Mouse (Mus musculus): ENCODE measurements around the gene Rabl3.

Gene Rabl3

DNA sequence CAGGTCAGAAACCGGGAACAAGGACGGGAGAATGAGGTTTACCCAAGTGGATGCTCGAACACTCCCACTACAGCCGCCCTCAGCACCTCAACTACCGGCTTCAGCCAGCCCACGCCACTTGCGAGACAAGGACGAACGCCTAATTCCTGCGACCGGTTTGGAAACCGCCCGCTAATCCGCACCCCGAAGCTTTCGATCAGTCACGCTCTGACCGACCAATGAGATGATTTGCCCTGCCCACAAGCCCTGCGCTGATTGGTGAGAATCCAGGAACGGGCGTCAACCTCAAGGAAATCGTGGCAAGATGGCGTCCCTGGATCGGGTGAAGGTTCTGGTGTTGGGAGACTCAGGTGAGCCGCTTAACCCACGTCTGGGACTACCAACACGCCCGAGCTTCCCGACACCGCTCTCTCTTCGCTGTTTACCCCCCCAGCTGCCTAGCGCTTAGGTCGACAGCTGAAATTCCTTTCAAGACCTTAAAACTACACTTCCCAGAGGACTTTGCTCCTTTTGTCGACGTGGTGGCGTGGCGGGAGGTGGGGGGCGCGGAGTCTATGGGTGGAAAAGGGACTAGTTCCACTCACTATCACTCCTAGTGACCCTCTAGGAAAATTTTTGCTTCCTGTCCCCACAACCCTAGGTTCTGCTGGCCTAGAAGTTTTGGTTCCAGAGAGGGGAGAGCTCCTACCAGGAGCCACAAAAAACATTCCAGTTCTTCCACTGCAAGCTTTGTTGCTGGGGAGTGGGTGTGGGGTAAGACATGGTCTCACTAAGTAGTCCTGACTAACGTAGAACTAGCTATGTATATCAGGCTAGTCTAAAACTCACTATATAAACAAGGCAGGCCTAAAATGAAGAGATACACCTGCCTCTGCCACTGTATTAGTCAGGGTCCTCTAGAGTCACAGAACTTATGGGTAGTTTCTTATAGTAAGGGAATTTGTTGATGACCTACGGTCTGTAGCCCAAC is at the start of gene Rabl3, which contains the start of gene Gtf2e1:
TSS of gene Rabl3 (plus strand) at position 275 of the 970 bp plus-strand sequence.
TSS of gene Gtf2e1 (minus strand) at position 179 of the 970 bp plus-strand sequence.
- peak; percentile 99 for DNase-seq (ENCODE audit: low read depth, low spot score)

DNA sequence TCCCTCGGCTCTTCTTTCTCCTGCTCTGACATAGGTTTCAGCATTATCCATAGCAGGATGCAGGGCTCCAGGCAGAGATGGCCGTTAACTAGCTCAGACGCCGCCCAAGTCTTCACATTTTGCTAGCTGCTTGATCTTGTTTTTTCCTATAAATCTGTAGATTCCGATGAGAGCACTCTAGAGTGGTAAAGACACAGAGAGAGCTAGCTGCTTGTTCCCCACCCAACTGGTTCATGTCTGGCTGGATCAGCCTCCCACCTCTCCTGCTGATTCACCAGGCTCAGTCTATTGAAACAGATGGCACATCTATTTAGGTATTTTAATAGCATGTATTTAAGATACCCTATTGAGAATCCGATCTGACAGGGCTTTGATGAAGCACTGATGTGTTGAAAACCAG is 44.7 kb upstream of the Rabl3 start:
- no peak for DNase-seq (ENCODE audit: low read depth, low spot score)

DNA sequence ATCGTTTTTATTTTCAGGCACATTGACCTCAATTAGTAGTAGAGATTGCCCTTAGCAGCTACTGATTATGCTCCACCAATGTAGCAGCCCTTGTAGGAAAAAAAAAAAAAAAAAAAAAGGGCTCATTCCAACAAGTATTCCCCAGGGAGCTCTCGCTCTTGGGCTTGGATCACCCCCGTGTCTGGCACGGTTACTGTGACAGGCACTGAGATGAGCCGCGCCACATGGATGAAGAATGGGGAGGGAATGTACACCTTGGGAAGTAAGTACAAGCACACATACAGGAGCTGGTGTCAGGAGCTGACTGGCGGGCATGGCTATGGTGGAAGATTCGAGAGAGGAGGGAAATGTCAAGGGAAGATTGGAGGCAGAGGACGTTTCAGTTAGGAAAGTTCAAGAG is 41.1 kb upstream of the Rabl3 start:
- no peak for DNase-seq (ENCODE audit: low read depth, low spot score)

DNA sequence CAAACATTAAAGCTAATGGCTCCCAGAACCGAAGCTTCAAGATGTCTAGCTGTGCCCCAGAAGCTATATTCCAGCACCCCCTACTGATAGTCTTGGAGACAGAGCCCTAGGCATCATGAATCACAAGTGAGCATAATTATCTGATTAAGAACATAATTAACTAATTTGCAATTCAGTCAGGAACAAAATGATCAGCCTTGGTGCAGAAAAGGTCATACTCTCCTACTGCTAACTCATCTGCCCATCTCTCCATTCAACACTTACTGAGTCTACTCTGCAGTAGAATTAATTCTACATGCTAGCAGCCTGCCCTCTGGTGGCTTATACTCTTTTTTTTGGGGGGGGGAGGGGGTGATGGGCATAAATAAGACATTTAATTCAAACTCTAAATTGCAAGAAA is 35.2 kb upstream of the Rabl3 start:
- DNase-seq (ENCODE audit: low read depth, low spot score) = no peak

DNA sequence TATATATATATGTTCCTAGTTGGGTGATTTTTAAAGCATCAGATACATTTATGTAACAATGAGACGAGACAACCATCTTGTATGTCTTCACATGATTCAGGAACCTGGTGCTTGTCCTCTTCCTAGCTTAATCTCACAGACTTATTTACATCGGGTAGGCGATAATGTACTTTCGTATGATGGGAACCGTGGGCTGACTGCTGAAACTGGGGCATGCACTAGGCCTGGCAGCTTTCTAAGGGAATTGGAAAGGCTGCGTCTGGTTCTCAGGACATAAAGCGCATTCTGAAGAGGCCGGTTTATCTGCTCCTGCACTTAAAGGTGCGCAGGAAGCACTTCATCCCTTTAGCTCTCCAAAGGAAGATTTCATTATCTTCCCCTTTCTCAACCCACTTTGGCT is 32.9 kb upstream of the Rabl3 start:
- no peak for DNase-seq (ENCODE audit: low read depth, low spot score)

DNA sequence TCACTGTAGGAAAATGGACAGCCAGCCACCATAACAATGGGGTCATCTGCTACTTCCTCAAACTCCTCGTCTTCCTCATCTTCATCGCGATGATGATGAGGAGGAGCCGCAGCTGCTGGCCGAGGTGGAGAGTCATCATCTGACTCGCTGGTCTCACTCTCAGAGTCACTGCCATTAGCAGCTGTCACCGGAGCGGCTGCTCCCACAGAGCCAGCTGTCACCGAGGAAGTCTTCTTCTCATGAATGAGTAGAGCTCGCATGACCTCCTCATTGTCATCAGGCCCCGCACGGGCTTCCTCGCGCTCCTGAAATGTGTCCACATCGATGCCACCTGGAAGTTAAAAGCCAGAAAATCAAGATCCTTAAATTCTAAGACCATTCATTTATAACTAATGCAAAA is 28.2 kb upstream of the Rabl3 start:
- no peak for DNase-seq (ENCODE audit: low read depth, low spot score)

DNA sequence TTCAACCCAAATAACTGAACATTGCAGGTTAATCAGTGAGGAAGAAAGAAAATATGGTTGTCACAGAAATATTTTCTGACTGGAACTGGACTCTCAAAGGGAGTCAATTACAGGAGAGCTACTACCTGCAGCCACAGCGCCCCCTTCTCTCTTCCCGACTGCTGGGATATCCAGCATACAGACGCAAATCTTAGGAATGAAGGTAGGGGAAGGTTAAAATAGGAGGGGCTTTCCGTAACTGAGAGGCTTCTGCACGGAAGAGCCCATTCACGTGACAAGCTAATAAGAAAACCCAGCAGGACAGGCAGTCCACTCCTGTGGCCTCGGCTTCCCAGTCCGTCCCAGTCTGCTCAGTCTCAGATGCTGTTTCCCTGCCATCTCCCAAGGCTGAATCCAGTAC is 25.0 kb upstream of the Rabl3 start:
- peak; percentile 19 for DNase-seq (ENCODE audit: low read depth, low spot score)

DNA sequence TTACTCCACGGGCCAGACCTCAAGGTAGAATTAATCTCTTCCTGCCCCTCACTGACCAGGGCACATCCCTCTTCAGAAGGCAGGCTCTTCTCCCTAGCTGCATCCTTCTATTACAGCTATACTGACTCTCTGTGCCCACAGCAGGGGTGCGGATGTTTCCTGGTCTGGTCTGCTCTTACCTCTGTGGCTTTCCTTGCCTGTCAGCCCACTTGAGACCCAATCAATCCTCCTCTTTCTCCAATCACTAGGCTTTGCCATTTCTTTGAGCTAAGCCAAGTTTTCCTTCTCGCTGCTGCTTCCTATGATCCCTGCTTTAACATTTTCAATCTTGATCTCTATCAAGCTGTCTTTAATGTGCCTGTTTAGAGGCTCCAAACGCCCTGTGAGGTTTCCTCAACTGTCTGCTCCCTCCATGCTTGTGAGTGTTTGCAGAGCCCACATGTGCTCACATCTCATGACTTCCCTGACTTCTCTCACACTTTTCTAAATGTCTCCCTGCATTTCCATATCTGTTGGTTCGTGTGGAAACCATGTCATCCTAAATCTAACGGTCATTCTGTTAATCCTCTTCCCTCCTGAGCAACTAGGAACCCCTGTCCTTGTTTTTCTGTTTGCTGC is 23.2 kb upstream of the Rabl3 start:
- no peak for DNase-seq (ENCODE audit: low read depth, low spot score)

DNA sequence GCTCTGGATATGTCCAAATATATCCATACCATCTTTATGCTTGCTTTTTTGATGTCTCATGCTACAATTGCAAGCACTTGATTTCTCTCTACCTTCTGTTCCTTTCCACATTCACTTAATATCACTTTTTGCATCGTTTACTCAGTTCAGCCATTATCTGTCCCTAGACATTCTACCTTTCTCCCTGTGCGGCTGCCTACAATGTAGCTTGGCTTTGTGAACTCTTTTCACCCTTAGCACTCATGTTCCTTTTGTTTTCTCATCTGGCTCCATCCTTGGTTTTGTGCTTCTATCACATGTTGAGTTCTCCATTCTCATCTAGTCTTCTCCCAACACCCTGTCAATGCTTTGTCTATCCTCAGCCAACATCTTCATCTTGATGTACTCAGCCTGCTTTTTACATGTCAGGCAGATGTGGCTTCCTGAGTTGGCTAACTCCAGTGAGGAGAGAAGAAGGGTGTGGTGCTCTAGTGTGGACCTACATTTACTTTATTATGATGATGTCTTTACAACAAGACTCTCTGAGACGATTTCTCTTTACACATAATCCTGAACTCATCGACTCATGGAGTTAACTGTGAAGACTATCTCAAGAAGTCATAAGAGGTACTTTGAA is 22.0 kb upstream of the Rabl3 start:
- DNase-seq (ENCODE audit: low read depth, low spot score) = no peak

DNA sequence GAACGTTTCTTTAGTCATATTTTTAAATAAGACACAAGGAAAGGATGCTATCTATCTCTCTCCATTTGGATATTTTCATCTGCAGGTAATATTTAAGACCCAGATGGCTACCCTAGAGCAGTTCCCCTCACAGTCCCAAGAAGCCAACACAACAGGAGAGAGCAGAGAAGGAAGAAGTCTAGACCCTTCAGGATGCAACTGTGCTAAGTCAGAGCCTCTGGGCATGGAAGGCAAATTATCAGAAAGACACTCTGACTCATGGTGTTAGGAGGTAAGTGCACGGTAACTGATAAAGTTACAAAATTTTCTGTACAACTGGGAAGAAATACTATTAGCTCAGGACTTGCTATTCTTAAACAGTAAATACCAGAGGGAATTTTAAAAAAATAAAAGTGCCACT is 21.0 kb upstream of the Rabl3 start:
- no peak for DNase-seq (ENCODE audit: low read depth, low spot score)

DNA sequence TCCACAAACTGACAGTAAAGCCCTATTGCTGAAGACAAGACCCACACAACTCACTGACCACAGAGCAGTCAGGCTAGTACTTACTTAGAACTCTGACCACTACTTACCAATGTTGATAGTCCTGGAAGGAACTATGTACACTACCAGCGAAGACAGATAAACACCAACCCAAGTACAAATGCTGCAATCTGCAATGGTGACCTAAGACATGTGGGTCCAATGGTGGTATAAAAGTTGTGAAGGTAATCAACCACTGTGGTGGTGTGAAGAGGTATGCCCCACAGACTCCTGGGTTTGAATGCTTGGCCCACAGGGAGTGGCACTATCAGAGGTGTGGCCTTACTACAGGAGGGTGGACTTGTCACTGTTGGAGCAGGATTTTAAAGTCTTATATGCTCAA is 20.0 kb upstream of the Rabl3 start:
- DNase-seq (ENCODE audit: low read depth, low spot score) = no peak

DNA sequence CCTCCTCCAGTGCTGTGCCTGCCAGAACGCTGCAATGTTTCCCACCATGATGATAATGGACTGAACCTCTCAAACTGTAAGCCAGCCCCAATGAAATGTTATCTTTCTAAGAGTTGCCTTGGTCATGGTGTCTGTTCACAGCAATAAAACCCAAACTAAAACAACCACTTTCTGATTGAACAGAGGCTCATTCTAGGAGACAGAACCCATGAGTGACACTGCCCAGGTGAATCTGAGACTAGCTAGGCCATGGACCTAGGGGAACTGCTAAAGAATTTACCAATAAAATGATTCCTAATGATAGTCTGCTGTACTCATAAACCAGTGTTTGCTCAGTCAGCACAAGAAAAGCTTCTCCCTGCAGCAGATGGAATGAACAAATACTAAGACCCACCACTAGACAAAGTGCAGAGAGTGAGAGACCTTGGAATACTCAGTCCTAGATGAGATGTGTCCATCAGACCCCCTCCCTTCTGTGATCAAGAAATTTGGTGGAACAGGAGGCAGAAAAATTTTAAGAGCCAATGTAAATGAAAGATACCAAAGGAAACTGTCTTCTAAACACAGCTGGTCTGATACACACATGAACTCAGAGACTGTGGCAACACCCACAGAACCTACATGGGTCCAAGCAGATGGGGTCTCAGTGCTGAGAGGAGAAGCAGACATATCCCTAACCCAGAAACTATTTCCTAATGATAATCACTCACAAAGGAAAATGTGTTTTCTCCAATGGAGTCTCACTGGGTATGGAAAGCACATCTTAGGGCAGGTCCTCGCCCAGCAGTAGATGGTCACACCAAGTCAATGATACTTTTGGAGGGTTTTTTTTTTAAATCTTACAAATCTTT is 19.3 kb upstream of the Rabl3 start:
- DNase-seq (ENCODE audit: low read depth, low spot score) = no peak

DNA sequence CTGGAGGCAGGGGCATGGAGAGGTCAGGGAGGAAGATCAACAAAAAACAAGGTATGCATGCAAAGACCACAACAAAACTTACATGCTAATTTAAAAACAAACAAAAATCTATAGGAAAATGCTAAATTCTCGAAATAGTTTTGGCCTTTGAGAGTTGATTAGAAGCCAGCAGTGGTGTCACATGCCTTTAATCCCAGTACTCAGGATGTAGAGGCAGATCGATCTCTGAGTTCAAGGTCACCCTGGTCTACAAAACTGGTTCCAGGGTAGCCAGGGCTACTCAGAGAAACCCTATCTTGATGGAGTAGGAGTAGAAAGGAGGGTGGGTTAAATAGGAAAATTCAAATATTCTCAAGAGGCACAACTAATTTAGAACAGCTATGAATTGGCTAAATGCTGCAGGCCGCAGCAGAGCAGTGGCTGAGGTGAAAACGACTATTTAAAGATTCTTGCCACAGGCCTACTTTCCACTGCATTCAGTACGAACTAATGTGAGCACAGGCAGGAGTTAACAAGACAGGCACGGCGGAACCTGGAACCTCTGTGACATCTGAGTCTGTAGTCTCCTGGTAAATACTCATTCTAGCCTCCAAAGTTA is 17.5 kb upstream of the Rabl3 start:
- peak; percentile 24 for DNase-seq (ENCODE audit: low read depth, low spot score)

DNA sequence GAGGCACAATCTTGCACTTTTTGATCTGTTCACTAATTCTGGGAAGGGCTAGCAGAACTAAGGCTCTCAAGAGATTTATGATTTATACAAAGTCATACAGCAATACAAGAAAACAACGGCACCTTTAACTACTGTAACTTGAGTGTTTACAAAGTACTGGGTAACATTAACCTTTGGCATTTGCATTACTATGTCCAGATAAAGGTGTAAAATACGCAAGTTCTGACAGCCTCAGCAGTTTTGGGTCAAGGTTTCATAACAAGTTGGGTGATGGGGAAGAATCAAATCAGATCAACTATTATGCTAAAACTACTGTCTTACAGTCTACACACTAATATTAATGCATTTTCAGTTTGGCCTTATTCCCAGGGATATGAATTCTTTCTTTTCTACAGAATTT is 14.6 kb upstream of the Rabl3 start:
- DNase-seq (ENCODE audit: low read depth, low spot score) = no peak

DNA sequence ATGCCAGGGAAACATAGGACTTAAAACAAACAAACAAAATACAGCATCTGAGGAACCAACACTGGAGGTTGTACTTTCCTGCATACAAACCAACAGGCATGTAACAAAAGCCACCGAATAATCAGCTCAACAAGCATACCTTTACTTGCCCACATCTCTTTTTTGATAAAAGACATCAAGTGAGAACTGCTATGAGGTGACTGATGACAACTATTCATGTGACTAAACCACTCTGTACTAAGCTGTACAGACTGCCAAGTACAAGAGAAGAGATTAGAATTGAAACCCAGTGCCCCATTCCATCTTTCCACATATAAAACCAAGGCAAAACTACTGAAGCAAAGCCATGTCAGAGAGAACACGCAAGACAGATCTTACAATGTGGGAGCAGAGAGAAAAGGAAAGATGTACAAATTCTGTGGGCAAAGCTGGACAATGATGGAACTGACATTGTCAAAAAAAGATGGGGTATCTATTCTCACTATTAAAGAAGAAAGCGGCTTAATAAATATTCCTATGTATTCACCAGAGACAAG is 12.9 kb upstream of the Rabl3 start:
- no peak for DNase-seq (ENCODE audit: low read depth, low spot score)

DNA sequence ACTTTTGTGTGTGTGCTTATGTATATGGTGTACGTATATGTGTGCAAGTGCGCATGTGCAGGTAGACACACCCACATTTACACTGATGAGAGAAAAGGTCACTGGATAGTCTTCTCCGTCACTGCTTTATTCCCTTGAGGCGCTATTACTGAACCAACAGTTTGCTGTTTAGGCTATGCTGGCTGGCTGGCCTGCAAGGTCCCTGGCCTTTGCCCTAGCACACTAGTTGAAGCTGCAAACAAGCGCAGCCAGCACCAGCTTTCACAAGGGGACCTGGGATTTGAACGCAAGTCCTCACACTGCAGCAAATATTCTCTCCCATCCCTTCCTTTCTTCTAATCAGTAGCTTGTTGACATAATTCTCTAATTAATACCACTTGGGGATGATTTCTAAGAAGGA is 9.5 kb upstream of the Rabl3 start:
- DNase-seq (ENCODE audit: low read depth, low spot score) = no peak

DNA sequence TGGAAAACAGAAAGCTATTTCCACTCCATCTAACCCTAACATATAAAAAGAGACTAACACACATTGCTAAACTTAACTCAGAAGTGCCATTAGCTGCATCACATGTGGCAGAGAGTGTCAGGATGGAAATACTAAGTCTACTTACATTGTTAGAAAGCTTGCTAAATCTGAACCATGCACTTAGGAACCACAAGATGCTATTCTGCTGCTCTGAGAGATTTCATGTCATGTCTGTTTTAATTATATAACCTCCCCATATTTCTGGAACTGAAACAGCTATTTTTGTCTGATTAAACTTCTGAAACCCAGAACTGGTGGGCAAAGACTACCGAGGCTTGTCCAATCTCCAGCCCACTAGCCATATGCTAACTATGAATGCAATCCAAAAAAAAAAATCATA is 7.6 kb upstream of the Rabl3 start:
- DNase-seq (ENCODE audit: low read depth, low spot score) = no peak

DNA sequence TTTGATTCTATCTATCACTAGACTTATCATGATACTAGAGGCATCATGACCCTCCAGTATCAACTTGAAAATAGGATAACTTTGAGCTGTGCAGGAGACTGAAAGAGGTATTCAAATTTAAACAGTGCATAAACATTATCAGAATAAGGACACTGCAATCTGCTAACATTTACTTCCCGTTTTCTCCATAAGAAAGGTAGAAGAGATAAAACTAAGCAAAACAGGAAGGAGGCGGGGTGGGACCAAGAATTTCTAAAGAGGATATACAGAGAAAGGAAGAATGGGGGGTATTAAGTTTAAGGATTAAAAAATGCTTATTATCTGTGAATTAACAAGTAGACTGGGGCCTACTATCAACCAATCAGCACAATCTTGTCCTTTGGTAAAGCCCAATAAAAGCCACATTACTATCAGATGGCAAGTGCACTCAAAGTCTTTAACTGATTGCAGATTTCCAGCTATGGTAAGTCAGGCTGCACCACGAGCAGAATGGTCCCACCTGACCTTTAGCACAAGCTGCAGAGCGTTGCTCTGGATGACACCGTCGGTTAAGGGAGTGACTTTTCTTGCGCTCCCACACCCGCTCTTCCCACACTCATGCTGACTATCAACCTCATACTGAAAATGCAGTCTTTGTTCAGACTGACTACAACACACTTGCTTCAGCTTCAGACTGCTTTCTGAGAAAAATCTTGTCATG is 6.2 kb upstream of the Rabl3 start:
- DNase-seq (ENCODE audit: low read depth, low spot score) = no peak

DNA sequence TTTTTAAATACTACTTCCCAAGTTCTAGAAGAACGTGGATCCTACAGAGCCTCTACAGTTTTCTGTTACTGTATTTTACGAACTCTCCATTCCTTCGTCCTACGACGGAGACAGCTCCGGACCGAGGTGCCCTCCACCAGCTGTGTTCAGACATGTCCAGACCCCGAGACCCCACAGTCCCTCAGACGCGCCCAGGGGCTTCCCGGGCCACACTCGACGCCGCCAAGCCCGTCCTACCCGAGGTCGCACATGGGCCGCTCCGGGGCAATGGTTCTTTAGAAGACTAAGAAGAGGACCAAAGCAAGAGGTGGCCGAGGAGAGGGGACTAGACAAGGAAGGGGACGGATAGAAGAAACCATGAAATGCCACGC is 460 bp upstream of the Rabl3 start:
- DNase-seq (ENCODE audit: low read depth, low spot score) = no peak

DNA sequence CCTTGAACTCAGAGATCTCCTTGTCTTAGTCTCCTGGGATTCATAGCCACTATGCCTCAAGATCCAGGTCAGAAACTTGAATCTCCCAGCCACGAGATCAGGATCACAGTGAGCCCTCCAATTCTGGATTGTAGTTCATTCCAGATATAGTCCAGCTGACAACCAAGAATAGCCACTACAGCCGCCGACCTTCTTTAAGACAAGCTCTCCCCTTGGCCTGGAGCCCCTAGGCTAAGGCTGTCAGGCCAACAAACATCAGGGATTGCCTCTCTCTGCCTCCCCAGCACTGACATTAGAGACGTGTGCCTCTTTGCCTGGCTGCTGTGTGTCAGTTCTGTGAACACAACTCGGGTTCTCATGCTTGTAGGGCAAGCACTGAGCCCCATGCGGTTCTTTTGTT is 1.1 kb downstream of the Rabl3 start:
- DNase-seq (ENCODE audit: low read depth, low spot score) = no peak
